Mouse (Mus musculus): ENCODE measurements around the gene Eps15l1.
A peak's percentile ranks its signal among the peaks of the same experiment; 100 is the strongest.

Gene Eps15l1

GRCm38 (mm10) chr8:72348956-72349355, 72.3 kb downstream of the Eps15l1 start:
- no peak for DNase-seq

- DNase-seq = no peak
Measured at GRCm38 (mm10) chr8:72348114-72348513, 73.1 kb downstream of the Eps15l1 start.

- no peak for DNase-seq
Measured at GRCm38 (mm10) chr8:72347553-72347952, 73.7 kb downstream of the Eps15l1 start.

DNA sequence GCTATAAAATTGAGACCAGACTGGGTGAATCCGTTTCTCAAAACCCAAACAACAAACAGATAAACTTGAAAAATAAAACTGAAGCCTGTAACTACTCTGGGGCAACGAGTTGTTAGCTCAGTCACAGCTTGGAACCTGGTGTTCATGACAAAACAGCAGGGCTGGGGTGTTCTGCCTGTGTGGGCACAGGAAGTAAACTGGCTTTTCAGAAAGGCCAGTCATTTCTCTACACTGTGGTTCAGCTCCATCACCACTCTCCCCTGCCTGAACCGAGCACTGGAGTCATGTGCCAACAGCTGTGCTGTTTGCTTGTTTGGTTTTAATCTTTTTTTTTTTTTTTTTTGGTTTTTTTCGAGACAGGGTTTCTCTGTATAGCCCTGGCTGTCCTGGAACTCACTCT, 77.5 kb downstream of the Eps15l1 start:
- DNase-seq = no peak

DNA sequence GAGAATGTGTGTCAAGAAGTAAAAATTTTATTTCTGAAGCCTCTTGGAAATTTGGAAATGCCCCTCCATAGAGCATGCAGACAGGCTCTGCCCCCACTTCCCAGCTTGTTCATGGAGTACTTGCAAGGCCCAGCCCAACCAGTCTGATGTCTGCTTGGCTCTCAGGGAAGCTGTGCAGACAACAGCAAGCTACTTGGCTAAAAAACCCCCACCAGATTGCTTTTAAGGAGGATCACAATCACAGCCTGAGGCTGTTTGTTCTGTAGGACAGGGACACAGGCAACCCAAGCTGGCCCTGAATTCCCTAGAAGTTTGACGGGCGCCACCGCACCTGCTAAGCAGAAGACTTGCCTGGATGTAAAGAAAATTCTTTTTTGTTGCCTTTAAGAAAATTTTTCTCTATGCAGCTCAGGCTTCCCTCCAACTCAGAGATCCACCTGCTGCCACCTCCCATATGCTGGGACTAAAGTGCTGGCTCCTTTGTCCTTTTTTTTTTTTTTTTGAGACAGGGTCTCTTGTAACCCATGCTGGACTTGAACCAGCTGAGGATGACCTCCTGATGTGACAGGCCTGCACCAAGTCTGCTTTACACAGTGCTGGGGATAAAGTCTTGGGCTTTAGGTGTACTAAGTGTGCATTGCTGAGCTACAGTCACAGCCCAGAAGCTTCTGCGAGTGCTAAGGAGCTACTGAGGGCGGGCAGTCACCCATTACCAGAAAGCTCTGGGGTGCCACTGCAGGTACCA, 78.5 kb downstream of the Eps15l1 start:
- no peak for DNase-seq

DNA sequence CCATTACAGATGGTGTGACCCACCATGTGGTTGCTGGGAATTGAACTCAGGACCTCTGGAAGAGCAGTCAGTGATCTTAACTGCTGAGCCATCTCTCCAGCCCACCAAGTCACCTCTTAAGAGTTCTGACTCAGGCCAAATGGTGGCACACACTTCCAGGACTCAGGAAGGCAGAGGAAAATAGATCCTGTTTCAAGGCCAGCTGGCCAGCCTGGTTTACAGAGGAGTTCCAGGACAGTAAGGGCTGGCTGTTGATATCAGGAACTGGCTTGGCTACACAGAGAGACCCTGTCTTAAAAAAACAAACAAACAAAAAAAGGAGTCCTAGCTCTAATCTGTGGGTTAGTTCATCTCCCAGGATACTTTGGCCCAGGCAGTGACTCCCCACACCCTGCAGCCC, 84.2 kb downstream of the Eps15l1 start:
- DNase-seq = no peak

- no peak for DNase-seq
Measured at GRCm38 (mm10) chr8:72336273-72336672, 85.0 kb downstream of the Eps15l1 start.

DNA sequence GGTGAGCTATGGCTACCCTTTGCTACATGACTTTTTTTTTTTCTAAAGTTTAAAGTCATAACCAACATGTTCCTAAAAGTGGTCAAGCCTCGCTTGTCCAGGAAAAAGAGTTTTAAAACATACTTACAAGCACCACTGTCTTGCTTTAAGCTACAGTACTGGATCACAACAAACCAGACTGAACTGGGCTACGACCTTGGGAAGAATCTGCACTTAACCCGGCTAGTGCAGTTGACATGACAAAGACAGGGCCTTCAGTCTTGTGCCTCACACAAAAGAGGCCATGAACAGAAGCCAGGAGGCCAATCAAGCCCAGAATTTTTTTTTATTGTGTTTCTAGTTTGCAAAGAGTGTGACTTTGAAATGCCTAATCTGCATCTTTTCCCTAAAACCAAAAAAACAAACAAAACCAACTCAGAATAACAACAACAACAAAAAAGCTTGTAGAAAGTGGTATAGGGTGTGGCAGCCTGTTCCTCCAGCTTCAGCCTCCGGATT, 87.1 kb downstream of the Eps15l1 start:
- DNase-seq = no peak

- peak; percentile 14 to 20 for DNase-seq
Measured at GRCm38 (mm10) chr8:72333429-72334143, 87.7 kb downstream of the Eps15l1 start.

GRCm38 (mm10) chr8:72331631-72332030, 89.6 kb downstream of the Eps15l1 start:
- DNase-seq = no peak

- DNase-seq = no peak
Measured at GRCm38 (mm10) chr8:72330806-72331516, 90.3 kb downstream of the Eps15l1 start.

- no peak for DNase-seq
Measured at GRCm38 (mm10) chr8:72329116-72329515, 92.1 kb downstream of the Eps15l1 start.

- no peak for DNase-seq
Measured at GRCm38 (mm10) chr8:72324708-72325107, 96.6 kb downstream of the Eps15l1 start.

DNA sequence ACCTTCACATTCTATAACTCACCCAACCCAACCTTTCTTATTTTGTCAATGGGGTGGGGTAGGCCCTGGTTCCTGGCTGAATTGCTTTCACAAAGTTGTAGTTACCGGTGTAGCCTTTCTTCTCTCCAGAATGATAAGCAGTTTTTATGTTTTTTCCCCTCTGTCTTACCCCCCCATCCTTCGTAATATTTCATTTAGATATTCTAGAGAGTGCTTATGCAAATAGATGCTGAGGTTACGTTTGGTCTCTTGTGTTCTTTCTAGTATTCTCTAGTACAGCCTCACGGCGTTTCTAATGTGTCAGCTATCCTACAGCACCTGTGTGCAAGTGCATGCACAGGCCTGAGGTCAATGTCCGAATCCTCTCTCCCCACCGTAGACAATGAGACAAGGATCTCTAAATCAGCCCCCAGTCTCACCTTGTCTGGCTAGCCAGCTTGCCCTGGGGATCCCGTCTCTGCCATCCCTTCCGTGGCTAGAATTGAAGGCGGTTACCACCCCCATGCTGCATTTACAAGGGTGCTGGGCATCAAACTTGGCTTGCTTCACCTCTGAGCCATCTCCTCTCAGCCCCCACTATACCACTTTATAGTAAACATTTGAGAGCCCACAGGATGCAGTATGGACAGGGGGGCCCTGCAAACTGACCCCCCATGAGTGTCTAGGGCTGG, 97.1 kb downstream of the Eps15l1 start:
- peak in 1 of 2 experiments; percentile 10 for DNase-seq

DNA sequence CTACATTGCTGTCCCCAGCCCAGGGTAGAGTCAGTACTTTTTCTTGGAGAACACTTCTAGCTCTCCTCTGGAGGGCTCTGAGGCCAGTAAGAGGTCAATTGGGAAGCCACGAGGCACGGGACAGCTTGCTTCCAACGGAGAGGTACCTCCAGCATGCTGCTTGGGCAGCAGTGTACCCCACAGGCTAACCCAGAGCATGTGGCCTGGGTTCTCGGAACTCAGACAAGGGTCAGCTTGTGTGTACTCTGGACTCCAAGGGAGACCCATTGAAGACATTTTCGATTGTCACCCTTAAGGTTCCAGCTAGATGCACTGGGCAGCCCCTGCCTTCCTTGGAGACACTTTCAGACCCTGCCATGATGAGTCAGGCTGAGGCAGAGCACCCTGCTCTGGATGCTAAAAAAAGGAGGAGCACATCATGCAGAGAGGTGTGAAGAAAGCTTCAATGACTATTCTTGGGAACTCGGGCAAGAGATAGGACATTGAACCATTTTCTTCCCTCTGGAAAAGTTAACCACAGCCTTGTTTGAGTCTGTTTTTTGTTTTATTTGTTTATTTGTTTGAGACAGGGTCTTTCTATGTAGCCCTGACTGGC, 98.0 kb downstream of the Eps15l1 start:
- no peak for DNase-seq

- DNase-seq = peak in 1 of 2 experiments; percentile 19
Measured at GRCm38 (mm10) chr8:72322471-72322889, 98.8 kb downstream of the Eps15l1 start.

GRCm38 (mm10) chr8:72321635-72322441, 99.4 kb downstream of the Eps15l1 start:
- no peak for DNase-seq

GRCm38 (mm10) chr8:72320803-72321583, 100.3 kb downstream of the Eps15l1 start:
- DNase-seq = peak; percentile 9 to 11

DNA sequence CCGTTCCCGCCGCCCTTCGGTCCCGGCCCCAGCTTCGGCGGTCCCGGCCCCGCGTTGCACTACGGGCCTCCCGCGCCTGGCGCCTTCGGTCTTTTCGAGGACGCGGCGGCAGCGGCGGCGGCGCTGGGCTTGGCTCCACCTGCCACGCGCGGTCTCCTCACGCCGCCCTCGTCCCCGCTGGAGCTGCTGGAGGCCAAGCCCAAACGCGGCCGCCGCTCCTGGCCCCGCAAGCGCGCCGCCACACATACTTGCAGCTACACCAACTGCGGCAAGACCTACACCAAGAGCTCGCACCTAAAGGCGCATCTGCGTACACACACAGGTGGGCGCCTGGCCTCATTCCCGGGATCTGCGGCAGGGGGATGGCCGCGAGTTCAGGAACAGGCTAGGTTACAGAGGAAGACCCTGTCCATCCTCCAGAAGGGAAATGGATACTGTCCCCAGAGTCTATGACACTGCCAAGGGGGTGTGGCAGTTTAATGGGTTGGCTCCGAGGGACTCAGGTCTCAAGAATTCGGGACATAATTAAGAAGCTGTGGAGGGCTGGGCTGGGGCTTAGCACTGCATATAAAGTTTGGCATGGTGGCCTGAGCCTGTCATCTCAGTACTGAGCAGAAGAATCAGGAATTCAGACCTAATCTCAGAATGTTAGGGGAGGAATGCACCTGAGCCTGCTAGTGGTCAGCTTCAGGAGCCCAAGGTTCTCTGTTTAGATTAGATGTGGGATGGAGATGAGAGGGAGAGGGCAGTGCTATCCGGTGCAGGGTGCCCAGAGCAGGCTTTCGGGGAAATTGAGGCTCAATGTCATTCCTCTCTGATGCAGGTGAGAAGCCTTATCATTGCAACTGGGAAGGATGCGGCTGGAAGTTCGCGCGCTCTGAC, 101.1 kb downstream of the Eps15l1 start:
- peak; percentile 24 to 48 for DNase-seq

- peak in 1 of 2 experiments; percentile 62 for DNase-seq
Measured at GRCm38 (mm10) chr8:72319397-72319796, 101.9 kb downstream of the Eps15l1 start.
